Mouse (Mus musculus) heart, embryonic 15.5 days (tissue): ENCODE measurements around the gene Neurod2. TPM values are rescaled to one million over a fixed set of nuclear protein-coding genes. Genes with fewer than 3 reads are reported as not detected.

Experiments used
- polyA plus RNA-seq: library from polyadenylated mRNA; unstranded; fragments of >200 nt; fragmentation: Nextera tagmentation; extraction: Ambion mirVana; gene quantifications from 2 replicates; pipeline ENCODE4 v1.2.1, GENCODE M21; 2015

The Neurod2 gene
- polyA plus RNA-seq, 1 experiment from 2014 or later, result not detected

Other genes starting within 250 kb of the Neurod2 start
- gene Fbxl20, start 179.2 kb downstream of the Neurod2 start, polyA plus RNA-seq, result 13.0 and 13.8 TPM in 2 replicates
- gene Med1, start 136.4 kb downstream of the Neurod2 start, polyA plus RNA-seq, result 44.3 and 45.7 TPM in 2 replicates
- 6.1 and 7.0 TPM in 2 replicates for gene Cdk12, start 126.6 kb downstream of the Neurod2 start, polyA plus RNA-seq
- 60.9 and 62.5 TPM in 2 replicates for gene Ppp1r1b, start 18.8 kb upstream of the Neurod2 start, polyA plus RNA-seq
- gene Stard3, start 28.7 kb upstream of the Neurod2 start, polyA plus RNA-seq, result 33.9 and 40.5 TPM in 2 replicates
- gene Tcap, start 54.2 kb upstream of the Neurod2 start, polyA plus RNA-seq, result 154 and 158 TPM in 2 replicates
- 0.52 and 0.57 TPM in 2 replicates for gene Pnmt, start 56.8 kb upstream of the Neurod2 start, polyA plus RNA-seq
- 17.0 and 19.3 TPM in 2 replicates for gene Pgap3, start 70.8 kb upstream of the Neurod2 start, polyA plus RNA-seq
- 36.1 and 44.2 TPM in 2 replicates for gene Erbb2, start 82.8 kb upstream of the Neurod2 start, polyA plus RNA-seq
- 98.8 and 108 TPM in 2 replicates for gene Mien1, start 109.3 kb upstream of the Neurod2 start, polyA plus RNA-seq
- gene Grb7, start 116.7 kb upstream of the Neurod2 start, polyA plus RNA-seq, result 1.3 and 5.0 TPM in 2 replicates
- 0.05 and 0.70 TPM in 2 replicates for gene Ikzf3, start 216.4 kb upstream of the Neurod2 start, polyA plus RNA-seq
- gene Zpbp2, start 221.4 kb upstream of the Neurod2 start, polyA plus RNA-seq, result 0.11 and 0.43 TPM in 2 replicates